Mouse (Mus musculus) heart, adult 2 months (tissue): ENCODE results near the gene Ahrr. TPM values are rescaled to one million over a fixed set of nuclear protein-coding genes. Genes with fewer than 3 reads are reported as not detected.

Experiments used
- DNase-seq, 2 experiments: peaks; one replicate each; pipeline ENCODE4 v3.0.0; 2021
- H3K27ac ChIP-seq: fragments of 200-600 bp; 2 replicates; pipeline ENCODE4 v1.8.1; 2022
- H3K27me3 ChIP-seq: fragments of 200-500 bp; 2 replicates; pipeline ENCODE4 v1.6.1; 2012; ENCODE audit warnings: mild to moderate bottlenecking, low read length, inconsistent platforms, mixed read lengths; ENCODE audit not compliant: control insufficient read depth, insufficient read depth
- H3K36me3 ChIP-seq: fragments of 200-500 bp; 2 replicates; pipeline ENCODE4 v1.6.1; 2012; ENCODE audit warnings: low read length, inconsistent platforms; ENCODE audit not compliant: control insufficient read depth, insufficient read depth
- H3K4me1 ChIP-seq: fragments of 200-500 bp; 2 replicates; pipeline ENCODE4 v1.6.1; 2011; ENCODE audit warnings: low read length; ENCODE audit not compliant: control insufficient read depth, insufficient read depth
- H3K4me3 ChIP-seq: fragments of 200-600 bp; 2 replicates; pipeline ENCODE4 v1.8.1; 2022
- H3K79me2 ChIP-seq: fragments of 200-500 bp; replicated peaks from 2 replicates; pipeline ENCODE4 v1.6.1; 2012; ENCODE audit warnings: mild to moderate bottlenecking, inconsistent platforms, low read length, moderate library complexity, mixed read lengths; ENCODE audit not compliant: control insufficient read depth, insufficient read depth
- H3K9ac ChIP-seq: fragments of 200-500 bp; 2 replicates; pipeline ENCODE4 v1.6.1; 2012; ENCODE audit warnings: low read depth, mild to moderate bottlenecking, control low read depth, inconsistent platforms, low read length, mixed read lengths
- CTCF ChIP-seq: fragments of 200-600 bp; IDR thresholded peaks from 2 replicates; pipeline ENCODE4 v1.8.1; 2022; ENCODE audit warnings: antibody characterized with exemption, mild to moderate bottlenecking, moderate library complexity
- EP300 ChIP-seq: fragments of 200-500 bp; IDR thresholded peaks from 2 replicates; pipeline ENCODE4 v1.6.1; 2011; ENCODE audit warnings: low read depth, low read length, control low read depth; ENCODE audit not compliant: insufficient read depth
- POLR2A ChIP-seq: fragments of 200-500 bp; IDR thresholded peaks from 2 replicates; pipeline ENCODE4 v1.6.1; 2011; ENCODE audit warnings: mild to moderate bottlenecking, low read depth, low read length, control low read depth; ENCODE audit not compliant: insufficient read depth
- WGBS: fragments of 180-500 bp; shearing (Covaris S2); methylation state at CpG from one replicate; pipeline ENCODE4 v1.1.7; 2018; 5-methylcytosine and 5-hydroxymethylcytosine counted together
- intact Hi-C: fragments of 180-260 bp; cut with DNase I; formaldehyde crosslinking; loops from one replicate; pipeline ENCODE4 v1.15.1; 2025
- polyA plus RNA-seq: library from polyadenylated mRNA; depleted of rRNA; stranded (reverse); fragments of >200 nt; gene quantifications from 2 replicates; pipeline ENCODE4 v1.2.3, GENCODE M21; 2012
- total RNA-seq, 2 experiments: library from RNA; stranded (reverse); gene quantifications; 2 replicates each; pipeline ENCODE4 v1.2.3; 2021

The Ahrr gene
- total and polyA plus RNA-seq, 3 experiments: 0.89 to 1.2 (median 0.91) TPM

DNA sequence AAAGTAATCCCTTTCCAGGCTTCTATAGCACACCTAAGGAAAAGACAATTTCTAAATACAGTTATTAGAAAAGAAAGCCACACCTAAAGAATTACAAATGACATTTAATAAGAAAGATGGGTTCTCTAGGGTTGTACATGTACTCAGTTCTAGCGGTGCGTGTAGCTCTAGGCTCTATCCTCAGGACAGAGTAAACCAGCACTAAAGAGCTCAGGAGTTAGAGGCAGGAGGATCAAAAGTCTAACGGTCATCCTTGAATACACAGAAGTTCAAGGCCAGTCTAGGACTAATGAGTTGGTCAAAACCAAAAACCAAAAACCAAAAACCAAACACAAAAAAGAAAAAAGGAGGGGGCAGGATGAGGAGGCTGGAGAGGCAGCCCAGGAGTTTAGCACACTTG is 22.5 kb upstream of the Ahrr start:
- no peak for DNase-seq
- Histone ChIP-seq H3K27ac (no peak overlapping the region), H3K79me2 (peaks cover 2% of the 10 kb centered on the region), H3K4me1 (no peaks in the 10 kb centered on the region; the same call in 1 of the 2 replicates), H3K36me3 (peaks cover 10% of the 10 kb centered on the region; the same call in 1 of the 2 replicates), H3K9ac (no peak overlapping the region), H3K4me3 (no peak overlapping the region), H3K27me3 (no peaks in the 10 kb centered on the region)
- intact Hi-C loops: no loop called here
- no peak for TF ChIP-seq POLR2A
- no peak for TF ChIP-seq CTCF
- TF ChIP-seq EP300: no peak
- 92% methylated on average over 3 of the region's 3 CpGs for WGBS

DNA sequence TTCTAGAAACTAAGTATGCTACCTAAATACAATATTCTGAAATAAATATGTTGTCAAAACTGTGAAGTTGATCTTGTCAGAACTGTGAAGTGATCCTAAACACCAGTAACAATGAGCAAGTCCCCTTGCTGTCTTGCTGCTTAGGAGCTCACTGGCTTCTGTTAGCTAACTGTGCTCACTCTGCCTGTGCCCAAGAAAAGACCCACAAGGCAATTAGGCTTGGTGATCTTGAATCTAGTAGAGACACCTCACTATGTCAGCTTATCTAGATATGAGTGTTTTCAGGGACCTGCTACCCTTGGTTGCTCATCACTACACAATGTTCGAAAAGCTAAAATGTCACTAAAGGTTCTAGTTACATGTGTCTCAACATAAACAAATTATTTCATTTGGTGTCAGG is 13.6 kb upstream of the Ahrr start:
- intact Hi-C loops: loop anchor here (10.0 kb wide), 1 partner anchor 591 kb away; no protein-coding TSS in a partner anchor
- H3K4me3 ChIP-seq: no peak overlapping the region
- 95% methylated on average over 1 of the region's 1 CpGs for WGBS
- no peaks in the 10 kb centered on the region for H3K4me1 ChIP-seq
- H3K27me3 ChIP-seq: no peaks in the 10 kb centered on the region
- peaks cover 5% of the 10 kb centered on the region; the same call in 1 of the 2 replicates for H3K36me3 ChIP-seq
- H3K9ac ChIP-seq: no peak overlapping the region
- no peaks in the 10 kb centered on the region for H3K79me2 ChIP-seq
- TF ChIP-seq POLR2A (no peak), EP300 (no peak)
- DNase-seq: no peak
- no peak overlapping the region for H3K27ac ChIP-seq

DNA sequence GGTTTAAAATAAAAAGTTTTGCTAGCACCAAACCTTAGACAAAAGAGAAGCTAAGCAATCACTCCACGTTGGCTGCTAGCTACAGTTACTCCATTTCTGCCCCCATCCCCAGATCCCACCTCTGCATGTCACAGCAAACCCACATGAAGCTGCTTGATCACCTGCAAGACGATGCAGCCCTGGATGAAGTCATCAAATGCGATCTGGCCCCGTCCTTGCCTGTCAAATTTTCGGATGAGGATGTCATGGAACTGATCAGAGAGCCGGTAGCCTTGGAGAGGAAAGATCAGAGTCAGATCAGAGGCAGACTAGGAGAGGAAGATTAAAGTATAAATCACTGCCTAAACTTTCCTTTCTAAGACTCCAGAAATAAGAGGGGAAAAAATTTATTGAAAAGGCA is 13.2 kb upstream of the Ahrr start:
- Histone ChIP-seq H3K9ac (no peak overlapping the region), H3K36me3 (peaks cover 5% of the 10 kb centered on the region; the same call in 1 of the 2 replicates), H3K27me3 (no peaks in the 10 kb centered on the region), H3K4me3 (no peak overlapping the region), H3K4me1 (no peaks in the 10 kb centered on the region), H3K27ac (no peak overlapping the region), H3K79me2 (no peaks in the 10 kb centered on the region)
- whole genome bisulfite sequencing: 85% methylated on average over 6 of the region's 6 CpGs
- TF ChIP-seq POLR2A (no peak), CTCF (no peak), EP300 (no peak)
- no peak for DNase-seq
- intact Hi-C loops: loop anchor here (10.0 kb wide), 1 partner anchor 591 kb away; no protein-coding TSS in a partner anchor

DNA sequence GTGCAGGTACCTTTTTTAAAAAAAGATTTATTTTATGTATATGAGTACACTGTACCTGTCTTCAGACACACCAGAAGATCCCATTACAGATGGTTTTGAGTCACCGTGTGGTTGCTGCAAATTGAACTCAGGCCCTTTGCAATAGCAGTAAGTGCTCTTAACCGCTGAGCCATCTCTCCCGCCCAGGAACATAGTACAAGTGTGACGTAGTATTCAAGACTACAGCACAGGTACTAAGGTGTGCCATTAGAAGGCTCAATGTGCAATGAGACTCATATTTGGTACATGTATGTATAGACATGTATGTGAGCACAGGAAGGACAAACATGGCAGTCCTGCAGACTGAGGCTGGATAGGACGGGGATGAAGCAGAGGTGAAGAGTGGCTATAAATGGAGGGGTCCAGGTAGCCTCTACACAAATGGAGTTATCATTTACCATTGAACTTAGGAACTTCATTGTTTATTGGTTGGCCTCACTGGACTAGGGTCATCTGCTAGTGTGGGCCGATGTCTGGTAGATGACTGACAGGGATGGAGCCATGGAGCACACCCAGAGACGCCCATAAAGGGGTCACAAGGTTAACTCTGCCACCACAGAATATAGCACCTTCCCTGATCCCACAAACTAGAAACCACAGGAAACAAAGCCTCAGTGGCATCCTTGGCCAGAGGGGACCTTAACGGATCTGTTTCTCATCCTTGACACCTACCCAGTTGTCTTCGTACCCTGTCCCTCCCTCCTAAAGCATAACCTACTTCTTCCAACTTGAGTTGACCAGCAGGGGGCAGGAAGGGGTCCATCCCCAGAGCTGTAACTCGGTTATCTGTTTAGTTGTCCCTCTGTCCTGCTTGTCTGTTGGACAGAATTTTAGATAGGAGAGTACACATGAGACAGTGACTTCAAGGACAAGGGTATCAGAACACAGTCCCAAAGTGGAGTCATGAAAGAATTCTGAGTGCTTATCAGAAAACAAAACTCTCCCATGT is 10.2 kb upstream of the Ahrr start:
- TF ChIP-seq POLR2A (no peak), EP300 (no peak), CTCF (peak; percentile 42)
- H3K27ac ChIP-seq: no peak overlapping the region
- DNase-seq: no peak
- no peaks in the 10 kb centered on the region for H3K27me3 ChIP-seq
- H3K36me3 ChIP-seq: no peaks in the 10 kb centered on the region
- H3K9ac ChIP-seq: no peak overlapping the region
- no peaks in the 10 kb centered on the region for H3K4me1 ChIP-seq
- no peaks in the 10 kb centered on the region for H3K79me2 ChIP-seq
- no peak overlapping the region for H3K4me3 ChIP-seq
- intact Hi-C loops: loop anchor here (5.0 to 10.0 kb wide), 2 partner anchors 95 to 588 kb away; partner anchors contain the start of gene Exoc3
- 83% methylated on average over 10 of the region's 10 CpGs for WGBS

DNA sequence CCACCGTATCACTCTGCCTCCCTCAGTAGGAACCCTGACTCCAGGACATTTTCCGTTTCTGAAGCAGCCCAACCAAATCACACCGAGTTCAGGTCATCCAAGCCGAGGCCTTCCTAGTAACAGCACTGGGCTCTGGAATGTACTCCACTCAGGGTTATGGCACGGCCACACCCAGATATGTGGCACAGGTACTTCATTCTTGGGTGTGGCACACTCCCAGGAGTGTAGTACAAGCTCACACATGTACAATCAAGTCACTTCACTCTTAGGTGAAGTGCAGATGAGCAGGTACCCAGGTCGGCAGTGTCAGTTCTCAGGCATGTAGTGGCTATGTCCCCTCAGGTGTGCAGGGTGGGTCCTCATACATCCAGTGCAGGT is 9.5 kb upstream of the Ahrr start:
- Histone ChIP-seq H3K4me1 (no peaks in the 10 kb centered on the region), H3K27ac (no peak overlapping the region), H3K27me3 (no peaks in the 10 kb centered on the region), H3K9ac (no peak overlapping the region), H3K79me2 (no peaks in the 10 kb centered on the region), H3K4me3 (no peak overlapping the region), H3K36me3 (no peaks in the 10 kb centered on the region)
- TF ChIP-seq POLR2A: no peak
- TF ChIP-seq CTCF: no peak
- no peak for TF ChIP-seq EP300
- WGBS: 64% methylated on average over 6 of the region's 6 CpGs
- intact Hi-C loops: loop anchor here (1.0 to 10.0 kb wide), 6 partner anchors 94 to 587 kb away; partner anchors contain the start of gene Exoc3
- no peak for DNase-seq
